8 mouse cellular contexts compared by ENCODE assay signal in the genomic region with DNA sequence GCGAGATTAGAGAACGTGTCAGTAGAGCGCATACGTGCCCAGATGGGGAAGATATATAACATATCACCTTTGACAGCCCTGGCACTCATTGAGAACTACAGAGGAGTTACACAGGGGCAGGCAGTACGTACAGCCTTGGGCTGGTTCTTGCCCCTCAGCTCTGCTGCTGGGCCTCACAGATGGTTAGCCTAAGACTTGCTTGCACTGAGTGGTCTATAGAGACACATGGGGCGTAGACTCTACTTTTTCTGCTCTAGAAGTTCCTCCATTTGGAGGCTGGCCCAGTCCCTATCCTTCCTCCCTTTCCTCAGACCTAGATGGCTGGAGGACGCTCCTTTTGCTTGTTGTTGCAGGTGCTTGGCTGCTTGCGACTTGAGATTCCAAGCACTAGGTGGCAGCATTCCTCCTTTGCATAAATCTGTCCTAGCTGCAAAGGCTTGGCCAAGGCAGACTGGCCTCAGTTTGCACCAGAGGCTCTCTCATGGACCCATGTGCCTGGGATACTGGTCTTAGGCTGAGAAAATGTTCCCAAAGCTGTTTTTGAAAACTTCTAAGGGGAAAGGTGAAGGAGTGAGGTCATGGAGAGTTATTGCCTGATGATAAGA. TPM values are rescaled to one million over a fixed set of nuclear protein-coding genes. Genes with fewer than 3 reads are reported as not detected.
DNase-seq lines count a peak whose midpoint lies in the region; ATAC-seq lines count a peak whose summit lies in the region.

No protein-coding gene starts in this region.

- H3K9ac ChIP-seq in kidney, embryonic 14.5 days (ENCODE audit: low read depth, low read length), result no peak overlapping the region
- no peak overlapping the region for H3K9ac ChIP-seq in limb, embryonic 15.5 days
- no peak overlapping the region for H3K9ac ChIP-seq in neural tube, embryonic 14.5 days (replicated peaks; ENCODE audit: low read depth, low read length)

- DNase-seq in 416B (ENCODE audit: low read depth), result peak; percentile 72
- DNase-seq in adrenal gland, adult (ENCODE audit: inconsistent age in 2 of 2, low spot score in 1 of 2), result peak; percentile 67 to 91
- peak; percentile 64 for DNase-seq in embryo, embryonic 11.5 days (ENCODE audit: low read depth, low spot score)
- peak; percentile 36 to 66 for DNase-seq in heart, adult 9 months (ENCODE audit: low spot score in 2 of 2)
- peak; percentile 44 for DNase-seq in testis, postnatal 14 days (ENCODE audit: low spot score)

- no peak overlapping the region for H3K4me3 ChIP-seq in kidney, embryonic 14.5 days (ENCODE audit: low read length)
- H3K4me3 ChIP-seq in limb, embryonic 15.5 days, result no peak overlapping the region
- no peak overlapping the region for H3K4me3 ChIP-seq in neural tube, embryonic 14.5 days (ENCODE audit: low read depth, low read length)

- ATAC-seq in kidney, embryonic 14.5 days (ENCODE audit: low FRiP score, low TSS enrichment), result peak; percentile 70
- peak; percentile 17; the same call in 1 of the 2 replicates for ATAC-seq in limb, embryonic 15.5 days (ENCODE audit: insufficient number of reproducible peaks, low FRiP score, low TSS enrichment, low read depth)
- ATAC-seq in neural tube, embryonic 14.5 days (ENCODE audit: low read depth), result peak; percentile 88

- no peak overlapping the region for H3K27ac ChIP-seq in kidney, embryonic 14.5 days (ENCODE audit: low read depth, low read length)
- H3K27ac ChIP-seq in limb, embryonic 15.5 days, result no peak overlapping the region
- no peak overlapping the region for H3K27ac ChIP-seq in neural tube, embryonic 14.5 days (ENCODE audit: low read depth, low read length)

- H3K9me3 ChIP-seq in kidney, embryonic 14.5 days (ENCODE audit: control insufficient read depth, low read length), result no peaks in the 10 kb centered on the region
- no peaks in the 10 kb centered on the region for H3K9me3 ChIP-seq in limb, embryonic 15.5 days
- no peaks in the 10 kb centered on the region for H3K9me3 ChIP-seq in neural tube, embryonic 14.5 days (ENCODE audit: control insufficient read depth, low read length)

- WGBS in kidney, embryonic 14.5 days, result 58% methylated on average over 8 of the region's 8 CpGs
- WGBS in limb, embryonic 15.5 days, result 59% methylated on average over 8 of the region's 8 CpGs
- 62% methylated on average over 8 of the region's 8 CpGs for whole genome bisulfite sequencing in neural tube, embryonic 14.5 days

- H3K27me3 ChIP-seq in kidney, embryonic 14.5 days (ENCODE audit: control insufficient read depth, insufficient read depth, low read length), result no peaks in the 10 kb centered on the region
- no peaks in the 10 kb centered on the region for H3K27me3 ChIP-seq in limb, embryonic 15.5 days
- H3K27me3 ChIP-seq in neural tube, embryonic 14.5 days (ENCODE audit: control insufficient read depth, insufficient read depth, low read length), result no peaks in the 10 kb centered on the region

- no peaks in the 10 kb centered on the region for H3K36me3 ChIP-seq in kidney, embryonic 14.5 days (ENCODE audit: control insufficient read depth, insufficient read depth, low read length)
- no peaks in the 10 kb centered on the region for H3K36me3 ChIP-seq in limb, embryonic 15.5 days
- no peaks in the 10 kb centered on the region for H3K36me3 ChIP-seq in neural tube, embryonic 14.5 days (ENCODE audit: control insufficient read depth, insufficient read depth, low read length)

- no peaks in the 10 kb centered on the region for H3K4me1 ChIP-seq in kidney, embryonic 14.5 days (ENCODE audit: control insufficient read depth, insufficient read depth, low read length)
- H3K4me1 ChIP-seq in limb, embryonic 15.5 days, result peaks cover 5% of the 10 kb centered on the region; the same call in 1 of the 2 replicates
- no peaks in the 10 kb centered on the region for H3K4me1 ChIP-seq in neural tube, embryonic 14.5 days (ENCODE audit: control insufficient read depth, insufficient read depth, low read length)

- no peak overlapping the region for H3K4me2 ChIP-seq in kidney, embryonic 14.5 days (replicated peaks; ENCODE audit: low read depth, low read length)
- no peak overlapping the region for H3K4me2 ChIP-seq in limb, embryonic 15.5 days
- H3K4me2 ChIP-seq in neural tube, embryonic 14.5 days (ENCODE audit: low read depth, low read length), result no peak overlapping the region

RNA-seq across cellular contexts. Expression of gene Afap1, which starts 22.6 kb away (rescaled TPM):
- 16.8 and 23.6 TPM in 2 replicates for polyA plus RNA-seq in kidney, embryonic 14.5 days (2014; fragmentation: Nextera tagmentation; extraction: Ambion mirVana)
- polyA plus RNA-seq in limb, embryonic 15.5 days (2015; fragmentation: Nextera tagmentation; extraction: Ambion mirVana), result 21.6 and 23.2 TPM in 2 replicates
- polyA plus RNA-seq in neural tube, embryonic 14.5 days (2014; fragmentation: Nextera tagmentation; extraction: Ambion mirVana), result 73.7 and 74.1 TPM in 2 replicates

Comparison
In these comparisons a context has a peak if more than half of its experiments do, and no peak if none do; other contexts are left out.
1. ATAC-seq: peak in every context shown above with its lines; median percentile 88 in neural tube, embryonic 14.5 days; 70 in kidney, embryonic 14.5 days; 17 in limb, embryonic 15.5 days.